ENCODE assay signal across 26 mouse cellular contexts in genomic region chr6:137907836-137908235, GRCm38 (mm10).
DNase-seq lines count a peak whose midpoint lies in the region; ATAC-seq and TF ChIP-seq lines count a peak whose summit lies in the region.
"Had no signal": no experiment of that assay in that cellular context is flagged by ENCODE, and none has a peak within 500 bp of the region (broad histone marks: within the 10 kb centered on the region; RNA-seq: fewer than 3 reads in every experiment).

No protein-coding gene starts in this region.

- no peaks in the 10 kb centered on the region for H3K36me3 ChIP-seq in intestine, postnatal 0 days (ENCODE audit: control insufficient read depth, insufficient read depth)
- H3K36me3 ChIP-seq: forebrain, embryonic 10.5 days; heart, embryonic 10.5 days; heart, embryonic 13.5 days had no signal

- no peaks in the 10 kb centered on the region for H3K9me3 ChIP-seq in intestine, postnatal 0 days (ENCODE audit: control insufficient read depth)
- H3K9me3 ChIP-seq: forebrain, embryonic 13.5 days; heart, embryonic 10.5 days had no signal

- H3K4me2 ChIP-seq in intestine, postnatal 0 days (replicated peaks; ENCODE audit: low read depth): no peak overlapping the region
- H3K4me2 ChIP-seq: forebrain, embryonic 13.5 days; heart, embryonic 13.5 days; hindbrain, embryonic 14.5 days had no signal

- peak; percentile 99 for ATAC-seq in frontal cortex, adult (ENCODE audit: low TSS enrichment)
- no peak for ATAC-seq in intestine, postnatal 0 days
- ATAC-seq: activated CD4-positive, CD25-positive, alpha-beta regulatory T cell, adult 4 months; forebrain, embryonic 13.5 days; forebrain, embryonic 16.5 days; hindbrain, postnatal 0 days had no signal

- no peak overlapping the region for H3K4me3 ChIP-seq in intestine, postnatal 0 days (ENCODE audit: low read depth, low read length)
- H3K4me3 ChIP-seq: forebrain, embryonic 10.5 days; forebrain, embryonic 13.5 days; heart, adult 2 months; heart, embryonic 10.5 days; heart, embryonic 13.5 days had no signal

- no peak for TF ChIP-seq CTCF in intestine, postnatal 0 days (IDR thresholded peaks at IDR 0.05; ENCODE audit: low read depth)

- H3K9ac ChIP-seq in intestine, postnatal 0 days (ENCODE audit: low read depth, low read length): no peak overlapping the region
- H3K9ac ChIP-seq: forebrain, embryonic 13.5 days; heart, embryonic 13.5 days; hindbrain, embryonic 14.5 days had no signal

- WGBS in intestine, postnatal 0 days: 90% methylated on average over 4 of the region's 4 CpGs

- no peaks in the 10 kb centered on the region for H3K4me1 ChIP-seq in intestine, postnatal 0 days (replicated peaks; ENCODE audit: control insufficient read depth, insufficient read depth, low read length)
- H3K4me1 ChIP-seq: forebrain, embryonic 10.5 days; forebrain, embryonic 13.5 days; heart, embryonic 10.5 days; heart, embryonic 13.5 days had no signal

- H3K27me3 ChIP-seq in intestine, postnatal 0 days (replicated peaks; ENCODE audit: control insufficient read depth, insufficient read depth, low read length): no peaks in the 10 kb centered on the region
- H3K27me3 ChIP-seq: forebrain, embryonic 13.5 days; heart, embryonic 13.5 days had no signal

- DNase-seq in frontal cortex, postnatal 14 days (ENCODE audit: low spot score in 2 of 2): no peak
- DNase-seq in left cerebral cortex, adult 11 months (ENCODE audit: low spot score): peak; percentile 24
- DNase-seq in left cerebral cortex, postnatal 36 days (ENCODE audit: low spot score in 2 of 2): no peak
- peak; percentile 42 for DNase-seq in right cerebral cortex, adult 18-20 months
- no peak for DNase-seq in right cerebral cortex, postnatal 14 days
- peak; percentile 84 for DNase-seq in brain, adult 2 months (ENCODE audit: low read depth, low spot score)
- DNase-seq: adrenal gland, adult 8-10 months; adrenal gland, postnatal 25 days; cerebellum, adult 18-20 months; cerebellum, adult 9-10 months; cerebellum, postnatal 14 days; gastrocnemius, postnatal 10 days; gastrocnemius, postnatal 36 days; heart, adult 2 months; heart, postnatal 14 days; heart, postnatal 4 days had no signal

- H3K27ac ChIP-seq in intestine, postnatal 0 days (ENCODE audit: low read depth, low read length): no peak overlapping the region
- H3K27ac ChIP-seq: forebrain, embryonic 10.5 days; forebrain, embryonic 13.5 days; heart, adult 2 months; heart, embryonic 10.5 days; heart, embryonic 13.5 days; hindbrain, embryonic 14.5 days; hindbrain, postnatal 0 days had no signal

- intact Hi-C loops in left cerebral cortex, postnatal 36 days (cut with DNase I): no loop called here

Comparison
In these comparisons a context has a peak if more than half of its experiments do, and no peak if none do; other contexts are left out.
1. DNase-seq: peak in left cerebral cortex, adult 11 months (single experiment), right cerebral cortex, adult 18-20 months (single experiment) and brain, adult 2 months (single experiment); none in frontal cortex, postnatal 14 days (0 of 2), left cerebral cortex, postnatal 36 days (0 of 2) and right cerebral cortex, postnatal 14 days (single experiment).